Mouse (Mus musculus) midbrain, embryonic 16.5 days (tissue): ENCODE results near the gene Gad1. TPM values are rescaled to one million over a fixed set of nuclear protein-coding genes. Genes with fewer than 3 reads are reported as not detected.

Experiments used
- ATAC-seq: fragments of 200-750 bp; cut with Nextera tagmentation; 2 replicates; pipeline ENCODE4 v1.8.0; 2017; ENCODE audit warnings: moderate TSS enrichment
- H3K27ac ChIP-seq: fragments of 300-500 bp; sonication (generic); 2 replicates; pipeline ENCODE4 v1.5.1; 2014; ENCODE audit warnings: mild to moderate bottlenecking, low read length, mixed read lengths
- H3K27me3 ChIP-seq: fragments of 300-500 bp; sonication (generic); 2 replicates; pipeline ENCODE4 v1.6.1; 2014; ENCODE audit warnings: low read depth, low read length, mixed read lengths; ENCODE audit not compliant: control insufficient read depth, insufficient read depth
- H3K36me3 ChIP-seq: fragments of 300-500 bp; sonication (generic); 2 replicates; pipeline ENCODE4 v1.6.1; 2014; ENCODE audit warnings: mild to moderate bottlenecking, low read length, moderate library complexity, mixed read lengths; ENCODE audit not compliant: control insufficient read depth, insufficient read depth
- H3K4me1 ChIP-seq: fragments of 300-500 bp; sonication (generic); 2 replicates; pipeline ENCODE4 v1.6.1; 2014; ENCODE audit warnings: mild to moderate bottlenecking, low read length, mixed read lengths; ENCODE audit not compliant: control insufficient read depth, insufficient read depth
- H3K4me2 ChIP-seq: fragments of 300-500 bp; sonication (generic); 2 replicates; pipeline ENCODE4 v1.6.1; 2014; ENCODE audit warnings: mild to moderate bottlenecking, low read length, mixed read lengths
- H3K4me3 ChIP-seq: fragments of 300-500 bp; sonication (generic); 2 replicates; pipeline ENCODE4 v1.5.1; 2014; ENCODE audit warnings: low read depth, mild to moderate bottlenecking, low read length, moderate library complexity, mixed read lengths
- H3K9ac ChIP-seq: fragments of 300-500 bp; sonication (generic); 2 replicates; pipeline ENCODE4 v1.6.1; 2014; ENCODE audit warnings: low read depth, low read length, mixed read lengths
- H3K9me3 ChIP-seq: fragments of 300-500 bp; sonication (generic); replicated peaks from 2 replicates; pipeline ENCODE4 v1.6.1; 2014; ENCODE audit warnings: mild to moderate bottlenecking, low read length, mixed read lengths; ENCODE audit not compliant: control insufficient read depth, poor library complexity, severe bottlenecking
- WGBS: fragments of 180-500 bp; shearing (Covaris S2); extraction: QIAGEN DNeasy Blood & Tissue Kit; methylation state at CpG from one replicate; pipeline ENCODE4 v1.1.7; 2014; 5-methylcytosine and 5-hydroxymethylcytosine counted together
- polyA plus RNA-seq: library from polyadenylated mRNA; unstranded; fragments of >200 nt; fragmentation: Nextera tagmentation; extraction: Ambion mirVana; gene quantifications from 2 replicates; pipeline ENCODE4 v1.2.1, GENCODE M21; 2015

Gene Gad1
- polyA plus RNA-seq, 1 experiment from 2014 or later: 149 TPM

GRCm38 (mm10) chr2:70609769-70610168 is 56.9 kb downstream of the Gad1 start:
- Histone ChIP-seq H3K9ac (no peak overlapping the region), H3K4me3 (no peak overlapping the region), H3K4me2 (no peak overlapping the region), H3K9me3 (peaks cover 3% of the 10 kb centered on the region; the same call in 1 of the 2 replicates), H3K27me3 (no peaks in the 10 kb centered on the region), H3K4me1 (no peaks in the 10 kb centered on the region), H3K36me3 (0 out of 2 replicates have a peak, but pooled peaks cover 3% of the 10 kb centered on the region), H3K27ac (no peak overlapping the region)
- ATAC-seq: no peak
- WGBS: 86% methylated on average over 3 of the region's 3 CpGs

GRCm38 (mm10) chr2:70614745-70615351 is 62.0 kb downstream of the Gad1 start:
- Histone ChIP-seq H3K27ac (no peak overlapping the region), H3K4me1 (no peaks in the 10 kb centered on the region), H3K4me2 (no peak overlapping the region), H3K27me3 (no peaks in the 10 kb centered on the region), H3K4me3 (no peak overlapping the region), H3K9ac (no peak overlapping the region), H3K36me3 (no peaks in the 10 kb centered on the region), H3K9me3 (0 out of 2 replicates have a peak, but pooled peaks cover 3% of the 10 kb centered on the region)
- 80% methylated on average over 7 of the region's 7 CpGs for WGBS
- no peak for ATAC-seq

- 76% methylated on average over 2 of the region's 2 CpGs for WGBS
- no peak overlapping the region for H3K27ac ChIP-seq
- H3K27me3 ChIP-seq: no peaks in the 10 kb centered on the region
- H3K4me3 ChIP-seq: no peak overlapping the region
- no peaks in the 10 kb centered on the region for H3K36me3 ChIP-seq
- H3K4me2 ChIP-seq: no peak overlapping the region
- H3K4me1 ChIP-seq: no peaks in the 10 kb centered on the region
- no peak overlapping the region for H3K9ac ChIP-seq
- H3K9me3 ChIP-seq: 0 out of 2 replicates have a peak, but pooled peaks cover 3% of the 10 kb centered on the region
- no peak for ATAC-seq
Measured at GRCm38 (mm10) chr2:70616076-70616475, 63.2 kb downstream of the Gad1 start.

- Histone ChIP-seq H3K4me1 (no peaks in the 10 kb centered on the region), H3K4me3 (no peak overlapping the region), H3K9ac (no peak overlapping the region), H3K27me3 (no peaks in the 10 kb centered on the region), H3K27ac (no peak overlapping the region), H3K4me2 (no peak overlapping the region), H3K9me3 (0 out of 2 replicates have a peak, but pooled peaks cover 3% of the 10 kb centered on the region), H3K36me3 (no peaks in the 10 kb centered on the region)
- no peak for ATAC-seq
- WGBS: 62% methylated on average over 3 of the region's 3 CpGs
Measured at GRCm38 (mm10) chr2:70616617-70617016, 63.7 kb downstream of the Gad1 start.

GRCm38 (mm10) chr2:70619232-70619835 is 66.5 kb downstream of the Gad1 start:
- no peak overlapping the region for H3K4me3 ChIP-seq
- WGBS: 89% methylated on average over 6 of the region's 6 CpGs
- H3K27me3 ChIP-seq: no peaks in the 10 kb centered on the region
- no peaks in the 10 kb centered on the region for H3K4me1 ChIP-seq
- H3K36me3 ChIP-seq: no peaks in the 10 kb centered on the region
- no peak overlapping the region for H3K4me2 ChIP-seq
- no peak overlapping the region for H3K27ac ChIP-seq
- no peak overlapping the region for H3K9ac ChIP-seq
- no peak for ATAC-seq
- H3K9me3 ChIP-seq: no peaks in the 10 kb centered on the region

GRCm38 (mm10) chr2:70620225-70620624 is 67.4 kb downstream of the Gad1 start:
- no peak overlapping the region for H3K27ac ChIP-seq
- H3K4me3 ChIP-seq: no peak overlapping the region
- H3K4me1 ChIP-seq: no peaks in the 10 kb centered on the region
- H3K9me3 ChIP-seq: no peaks in the 10 kb centered on the region
- WGBS: 13% methylated on average over 6 of the region's 6 CpGs
- no peaks in the 10 kb centered on the region for H3K27me3 ChIP-seq
- no peak for ATAC-seq
- H3K36me3 ChIP-seq: no peaks in the 10 kb centered on the region
- no peak overlapping the region for H3K4me2 ChIP-seq
- no peak overlapping the region for H3K9ac ChIP-seq

GRCm38 (mm10) chr2:70622244-70622643 is 69.4 kb downstream of the Gad1 start:
- no peak overlapping the region for H3K9ac ChIP-seq
- 73% methylated on average over 4 of the region's 4 CpGs for WGBS
- no peak for ATAC-seq
- H3K4me2 ChIP-seq: no peak overlapping the region
- H3K27ac ChIP-seq: no peak overlapping the region
- H3K36me3 ChIP-seq: no peaks in the 10 kb centered on the region
- H3K4me3 ChIP-seq: no peak overlapping the region
- H3K4me1 ChIP-seq: no peaks in the 10 kb centered on the region
- H3K27me3 ChIP-seq: no peaks in the 10 kb centered on the region
- H3K9me3 ChIP-seq: no peaks in the 10 kb centered on the region

- WGBS: 70% methylated on average over 7 of the region's 7 CpGs
- peaks cover 10% of the 10 kb centered on the region for H3K4me1 ChIP-seq
- H3K9me3 ChIP-seq: no peaks in the 10 kb centered on the region
- ATAC-seq: no peak
- H3K9ac ChIP-seq: no peak overlapping the region
- no peak overlapping the region for H3K27ac ChIP-seq
- H3K4me3 ChIP-seq: no peak overlapping the region
- no peak overlapping the region for H3K4me2 ChIP-seq
- H3K36me3 ChIP-seq: no peaks in the 10 kb centered on the region
- H3K27me3 ChIP-seq: no peaks in the 10 kb centered on the region
Measured at GRCm38 (mm10) chr2:70625761-70626160, 72.9 kb downstream of the Gad1 start.

GRCm38 (mm10) chr2:70628397-70628796 is 75.5 kb downstream of the Gad1 start:
- Histone ChIP-seq H3K4me1 (peaks cover 10% of the 10 kb centered on the region), H3K27ac (no peak overlapping the region), H3K9ac (no peak overlapping the region), H3K4me3 (no peak overlapping the region), H3K9me3 (no peaks in the 10 kb centered on the region), H3K36me3 (no peaks in the 10 kb centered on the region), H3K4me2 (no peak overlapping the region), H3K27me3 (no peaks in the 10 kb centered on the region)
- 94% methylated on average over 12 of the region's 12 CpGs for WGBS
- no peak for ATAC-seq
